Mouse (Mus musculus): Measurements from ENCODE around the gene Tac4.

Gene Tac4

DNA sequence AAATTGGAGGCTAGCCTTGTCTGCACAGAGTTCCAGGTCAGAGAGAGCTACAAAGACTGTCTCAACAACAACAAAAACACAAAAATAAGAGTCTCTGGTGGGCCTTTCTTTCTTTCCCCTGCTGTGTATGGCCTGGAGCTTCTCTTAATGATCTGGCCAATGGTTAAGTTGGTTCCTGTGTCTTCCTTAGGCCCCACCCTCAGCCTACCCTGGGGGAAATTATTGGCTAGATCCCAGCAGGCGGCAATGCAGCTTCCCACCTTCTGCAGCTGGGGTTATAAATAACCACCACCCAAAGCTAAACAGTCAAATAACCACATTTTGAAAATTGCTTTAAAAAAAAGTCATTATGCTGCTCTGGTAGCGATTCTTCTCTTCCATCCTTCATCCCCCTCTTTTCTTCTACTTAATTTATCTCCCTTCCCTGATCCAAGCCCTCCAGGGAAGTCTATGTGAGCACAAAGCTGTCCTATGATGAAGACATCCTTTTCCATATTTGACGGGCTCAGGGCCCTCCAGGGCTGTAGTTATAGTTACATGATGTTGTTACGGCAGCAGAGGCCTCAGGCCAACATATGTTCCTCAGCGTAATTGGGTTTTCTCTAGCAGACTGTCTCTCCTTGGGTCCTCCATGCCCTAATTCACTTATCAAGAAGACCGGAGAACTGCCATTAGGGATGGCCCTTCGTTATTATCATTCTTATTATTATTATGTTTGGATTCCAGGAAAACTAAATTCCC lies 54.1 kb downstream of the Tac4 start:
- no peak for DNase-seq (ENCODE audit: low read depth, low spot score)

- no peak for DNase-seq (ENCODE audit: low read depth, low spot score)
Measured at GRCm38 (mm10) chr11:95318116-95318515, 56.8 kb downstream of the Tac4 start.
